Mouse (Mus musculus): Measurements from ENCODE around the gene Rbm6.
A peak's percentile ranks its signal among the peaks of the same experiment; 100 is the strongest.

The Rbm6 gene

GRCm38 (mm10) chr9:107750378-107750777 lies 122.7 kb downstream of the Rbm6 start:
- no peak for DNase-seq (ENCODE audit: low spot score in 2 of 2)

GRCm38 (mm10) chr9:107748063-107748462 lies 125.0 kb downstream of the Rbm6 start:
- no peak for DNase-seq (ENCODE audit: low spot score in 2 of 2)

- no peak for DNase-seq (ENCODE audit: low spot score in 2 of 2)
Measured at GRCm38 (mm10) chr9:107747310-107747709, 125.7 kb downstream of the Rbm6 start.

GRCm38 (mm10) chr9:107746679-107747078 lies 126.4 kb downstream of the Rbm6 start:
- no peak for DNase-seq (ENCODE audit: low spot score in 2 of 2)

GRCm38 (mm10) chr9:107744061-107744460 lies 129.0 kb downstream of the Rbm6 start:
- DNase-seq (ENCODE audit: low spot score in 2 of 2), result no peak

GRCm38 (mm10) chr9:107738841-107739202 lies 134.2 kb downstream of the Rbm6 start:
- DNase-seq (ENCODE audit: low spot score in 2 of 2), result peak; percentile 32 to 76

GRCm38 (mm10) chr9:107738020-107738840 lies 134.8 kb downstream of the Rbm6 start:
- peak; percentile 80 to 93 for DNase-seq (ENCODE audit: low spot score in 2 of 2)

GRCm38 (mm10) chr9:107736185-107736485 lies 136.9 kb downstream of the Rbm6 start:
- no peak for DNase-seq (ENCODE audit: low spot score in 2 of 2)

- DNase-seq (ENCODE audit: low spot score in 2 of 2), result no peak
Measured at GRCm38 (mm10) chr9:107735356-107736184, 137.5 kb downstream of the Rbm6 start.

GRCm38 (mm10) chr9:107734567-107734971 lies 138.5 kb downstream of the Rbm6 start:
- DNase-seq (ENCODE audit: low spot score in 2 of 2), result no peak

- DNase-seq (ENCODE audit: low spot score in 2 of 2), result no peak
Measured at GRCm38 (mm10) chr9:107729709-107730108, 143.3 kb downstream of the Rbm6 start.

GRCm38 (mm10) chr9:107728919-107729670 lies 143.9 kb downstream of the Rbm6 start:
- DNase-seq (ENCODE audit: low spot score in 2 of 2), result no peak

GRCm38 (mm10) chr9:107727041-107727440 lies 146.0 kb downstream of the Rbm6 start:
- DNase-seq (ENCODE audit: low spot score in 2 of 2), result no peak

- no peak for DNase-seq (ENCODE audit: low spot score in 2 of 2)
Measured at GRCm38 (mm10) chr9:107724796-107725195, 148.2 kb downstream of the Rbm6 start.

- no peak for DNase-seq (ENCODE audit: low spot score in 2 of 2)
Measured at GRCm38 (mm10) chr9:107723794-107724531, 149.1 kb downstream of the Rbm6 start.

All from spleen, postnatal 4 days (tissue).